Comparison of ENCODE assay signal across 15 mouse cellular contexts in the genomic region with DNA sequence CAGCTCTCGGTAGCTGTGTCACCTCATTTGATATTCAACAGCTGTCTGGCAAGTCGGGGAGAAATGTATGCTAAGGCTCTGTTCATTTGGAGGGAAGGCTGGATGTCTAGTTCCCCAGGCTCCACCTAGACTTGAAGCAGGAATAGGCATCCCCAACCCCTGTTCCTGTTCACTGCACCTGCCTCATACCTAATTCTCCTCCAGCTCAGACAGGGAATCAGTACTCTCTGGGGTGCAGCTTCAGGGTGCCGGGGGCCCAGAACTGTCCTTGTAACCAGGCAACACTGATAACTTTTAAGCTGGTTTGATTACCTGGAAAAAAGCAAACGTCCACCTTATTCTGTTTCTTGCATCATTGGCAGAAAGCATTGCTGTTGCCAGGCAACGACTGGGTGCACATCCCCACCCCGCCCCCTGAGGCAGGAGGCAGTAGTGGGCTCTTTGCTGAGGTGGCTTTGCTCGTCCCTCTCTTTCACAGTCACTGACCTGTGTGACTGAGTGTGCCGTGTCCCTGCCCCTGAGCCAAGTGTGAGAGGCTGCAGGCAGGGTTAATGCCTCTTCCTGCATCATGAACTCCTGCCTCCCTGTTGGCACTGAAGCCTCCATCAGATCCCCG.
DNase-seq lines count a peak whose midpoint lies in the region; ATAC-seq and TF ChIP-seq lines count a peak whose summit lies in the region.
"Had no signal": no experiment of that assay in that cellular context is flagged by ENCODE, and none has a peak within 500 bp of the region (broad histone marks: within the 10 kb centered on the region; RNA-seq: fewer than 3 reads in every experiment).

No protein-coding gene starts in this region.

- peak; percentile 65; the same call in 1 of the 2 replicates for ATAC-seq in hindbrain, embryonic 15.5 days (ENCODE audit: low FRiP score, low read depth)
- peak; percentile 67; the same call in 1 of the 2 replicates for ATAC-seq in midbrain, embryonic 16.5 days
- no peak for ATAC-seq in CD4-positive, CD25-positive, alpha-beta regulatory T cell, adult 4 months
- ATAC-seq: Patski had no signal

- H3K4me3 ChIP-seq in hindbrain, embryonic 15.5 days = no peak overlapping the region
- no peak overlapping the region for H3K4me3 ChIP-seq in midbrain, embryonic 16.5 days (ENCODE audit: low read depth, low read length)
- H3K4me3 ChIP-seq: heart, embryonic 12.5 days; limb, embryonic 15.5 days; myocyte; stomach, embryonic 15.5 days had no signal

- no peaks in the 10 kb centered on the region for H3K36me3 ChIP-seq in hindbrain, embryonic 15.5 days
- H3K36me3 ChIP-seq in midbrain, embryonic 16.5 days (ENCODE audit: control insufficient read depth, insufficient read depth, low read length) = no peaks in the 10 kb centered on the region
- H3K36me3 ChIP-seq: heart, embryonic 12.5 days; limb, embryonic 15.5 days; stomach, embryonic 15.5 days had no signal

- 29% methylated on average over 9 of the region's 9 CpGs for WGBS in hindbrain, embryonic 15.5 days
- WGBS in midbrain, embryonic 16.5 days = 22% methylated on average over 9 of the region's 9 CpGs

- TF ChIP-seq CTCF in brain, embryonic 14.5 days (IDR thresholded peaks at IDR 0.05; ENCODE audit: borderline replicate concordance, extremely low read depth, insufficient read depth, insufficient read length) = no peak

- no peak overlapping the region; the same call in 1 of the 2 replicates for H3K27ac ChIP-seq in hindbrain, embryonic 15.5 days (replicated peaks)
- H3K27ac ChIP-seq in midbrain, embryonic 16.5 days (ENCODE audit: low read length) = no peak overlapping the region
- H3K27ac ChIP-seq: limb, embryonic 15.5 days; stomach, embryonic 15.5 days had no signal

- DNase-seq in embryo, embryonic 10 days (ENCODE audit: low spot score) = peak; percentile 31
- no peak for DNase-seq in embryo, embryonic 9.5 days (ENCODE audit: extremely low spot score)
- DNase-seq in brain, embryonic 14.5 days (ENCODE audit: low read depth) = peak; percentile 35
- DNase-seq in right cerebral cortex, postnatal 14 days = no peak
- DNase-seq in cerebellum, adult 18-20 months = no peak
- DNase-seq: lung, adult 2 months; spleen, adult 18-20 months had no signal

- peaks cover 14% of the 10 kb centered on the region for H3K4me1 ChIP-seq in hindbrain, embryonic 15.5 days (replicated peaks)
- H3K4me1 ChIP-seq in midbrain, embryonic 16.5 days (ENCODE audit: control insufficient read depth, insufficient read depth, low read length) = peaks cover 3% of the 10 kb centered on the region; the same call in 1 of the 2 replicates
- H3K4me1 ChIP-seq: limb, embryonic 15.5 days; stomach, embryonic 15.5 days had no signal

- TF ChIP-seq POLR2A in brain, embryonic 14.5 days (IDR thresholded peaks at IDR 0.05; ENCODE audit: borderline replicate concordance, extremely low read depth, insufficient read depth, insufficient read length, poor library complexity, severe bottlenecking) = no peak

- H3K9me3 ChIP-seq in hindbrain, embryonic 15.5 days = no peaks in the 10 kb centered on the region
- H3K9me3 ChIP-seq in midbrain, embryonic 16.5 days (replicated peaks; ENCODE audit: control insufficient read depth, low read length, poor library complexity, severe bottlenecking) = no peaks in the 10 kb centered on the region
- H3K9me3 ChIP-seq: limb, embryonic 15.5 days; stomach, embryonic 15.5 days had no signal

- no peaks in the 10 kb centered on the region for H3K27me3 ChIP-seq in hindbrain, embryonic 15.5 days
- H3K27me3 ChIP-seq in midbrain, embryonic 16.5 days (ENCODE audit: control insufficient read depth, insufficient read depth, low read depth, low read length) = peaks cover 3% of the 10 kb centered on the region; the same call in 1 of the 2 replicates
- H3K27me3 ChIP-seq: heart, embryonic 12.5 days; limb, embryonic 15.5 days; Patski; stomach, embryonic 15.5 days had no signal

- no peak overlapping the region for H3K9ac ChIP-seq in hindbrain, embryonic 15.5 days
- H3K9ac ChIP-seq in midbrain, embryonic 16.5 days (ENCODE audit: low read depth, low read length) = no peak overlapping the region
- H3K9ac ChIP-seq: heart, embryonic 12.5 days; limb, embryonic 15.5 days; stomach, embryonic 15.5 days had no signal

- H3K4me2 ChIP-seq in hindbrain, embryonic 15.5 days = no peak overlapping the region
- H3K4me2 ChIP-seq in midbrain, embryonic 16.5 days (ENCODE audit: low read length) = no peak overlapping the region
- H3K4me2 ChIP-seq: heart, embryonic 12.5 days; limb, embryonic 15.5 days; stomach, embryonic 15.5 days had no signal

Comparison
In these comparisons a context has a peak if more than half of its experiments do, and no peak if none do; other contexts are left out.
1. DNase-seq: peak in embryo, embryonic 10 days (single experiment) and brain, embryonic 14.5 days (single experiment); none in embryo, embryonic 9.5 days (single experiment), right cerebral cortex, postnatal 14 days (single experiment) and cerebellum, adult 18-20 months (0 of 2).